Mouse (Mus musculus) forebrain, postnatal 0 days (tissue): ENCODE results near the gene Rbm10. TPM values are rescaled to one million over a fixed set of nuclear protein-coding genes. Genes with fewer than 3 reads are reported as not detected.

Experiments used
- ATAC-seq: fragments of 200-750 bp; cut with Nextera tagmentation; 2 replicates; pipeline ENCODE4 v1.8.0; 2017; ENCODE audit warnings: mild to moderate bottlenecking, moderate library complexity
- DNase-seq: peaks from one replicate; pipeline ENCODE4 v3.0.0-alpha.2; 2015
- H3K27ac ChIP-seq: fragments of 300-500 bp; sonication (generic); 2 replicates; pipeline ENCODE4 v1.5.1; 2014; ENCODE audit warnings: low read depth, mild to moderate bottlenecking, antibody characterized with exemption, low read length, moderate library complexity, mixed read lengths
- H3K27me3 ChIP-seq: fragments of 300-500 bp; sonication (generic); 2 replicates; pipeline ENCODE4 v1.6.1; 2014; ENCODE audit warnings: mild to moderate bottlenecking, low read length, mixed read lengths; ENCODE audit not compliant: insufficient read depth
- H3K36me3 ChIP-seq: fragments of 300-500 bp; sonication (generic); 2 replicates; pipeline ENCODE4 v1.6.1; 2014; ENCODE audit warnings: mild to moderate bottlenecking, moderate library complexity; ENCODE audit not compliant: insufficient read depth
- H3K4me1 ChIP-seq: fragments of 300-500 bp; sonication (generic); 2 replicates; pipeline ENCODE4 v1.6.1; 2014; ENCODE audit warnings: antibody characterized with exemption; ENCODE audit not compliant: insufficient read depth
- H3K4me2 ChIP-seq: fragments of 300-500 bp; sonication (generic); 2 replicates; pipeline ENCODE4 v1.6.1; 2014; ENCODE audit warnings: low read depth, mild to moderate bottlenecking, moderate library complexity
- H3K4me3 ChIP-seq: fragments of 300-500 bp; sonication (generic); 2 replicates; pipeline ENCODE4 v1.5.1; 2014; ENCODE audit warnings: low read depth, low read length, mixed read lengths
- H3K9ac ChIP-seq: fragments of 300-500 bp; sonication (generic); 2 replicates; pipeline ENCODE4 v1.6.1; 2014; ENCODE audit warnings: mild to moderate bottlenecking
- H3K9me3 ChIP-seq: fragments of 300-500 bp; sonication (generic); 2 replicates; pipeline ENCODE4 v1.6.1; 2016; ENCODE audit warnings: low read length
- CTCF ChIP-seq: sonication (generic); IDR thresholded peaks from 2 replicates; pipeline ENCODE4 v1.5.1; 2016; ENCODE audit warnings: antibody characterized with exemption, control low read depth, low read depth
- WGBS: fragments of 180-500 bp; shearing (Covaris S2); extraction: QIAGEN DNeasy Blood & Tissue Kit; methylation state at CpG from one replicate; pipeline ENCODE4 v1.1.7; 2014; 5-methylcytosine and 5-hydroxymethylcytosine counted together
- polyA plus RNA-seq: library from polyadenylated mRNA; unstranded; fragments of >200 nt; fragmentation: Nextera tagmentation; extraction: Ambion mirVana; gene quantifications from 2 replicates; pipeline ENCODE4 v1.2.1, GENCODE M21; 2015
- total RNA-seq: library from RNA; depleted of rRNA; stranded (reverse); fragments of >200 nt; gene quantifications from 2 replicates; pipeline ENCODE4 v1.2.3, GENCODE M21; 2014; rRNA removed

The Rbm10 gene
- total RNA-seq (48.9 and 53.9 TPM in 2 replicates), polyA plus RNA-seq (30.6 and 32.3 TPM in 2 replicates)

GRCm38 (mm10) chrX:20617176-20617902 lies at the start of gene Rbm10, which contains the start of gene Ndufb11:
Gene Rbm10 (plus strand): TSS chrX:20617503.
Gene Ndufb11 (minus strand): TSS chrX:20617619.
- H3K9me3 ChIP-seq, result no peaks in the 10 kb centered on the region
- peaks cover 6% of the 10 kb centered on the region; the same call in 1 of the 2 replicates for H3K36me3 ChIP-seq
- peak within 1 kb of the TSS; percentile 48 for H3K4me2 ChIP-seq
- no peak for TF ChIP-seq CTCF
- ATAC-seq, result peak; percentile 96
- 28% methylated on average over 46 of the region's 49 CpGs for WGBS
- peak within 1 kb of the TSS; percentile 48 for H3K4me3 ChIP-seq
- peak within 1 kb of the TSS; percentile 82 for H3K27ac ChIP-seq
- DNase-seq, result peak; percentile 86
- peak within 1 kb of the TSS; percentile 60 for H3K9ac ChIP-seq
- no peaks in the 10 kb centered on the region for H3K4me1 ChIP-seq
- no peaks in the 10 kb centered on the region for H3K27me3 ChIP-seq

GRCm38 (mm10) chrX:20571024-20571423 lies 46.3 kb upstream of the Rbm10 start:
- H3K4me2 ChIP-seq, result no peak overlapping the region
- 58% methylated on average over 2 of the region's 2 CpGs for WGBS
- DNase-seq, result no peak
- H3K4me1 ChIP-seq, result no peaks in the 10 kb centered on the region
- ATAC-seq, result no peak
- H3K4me3 ChIP-seq, result no peak overlapping the region
- H3K27me3 ChIP-seq, result no peaks in the 10 kb centered on the region
- no peak overlapping the region for H3K9ac ChIP-seq
- H3K27ac ChIP-seq, result no peak overlapping the region
- no peaks in the 10 kb centered on the region for H3K36me3 ChIP-seq
- no peak for TF ChIP-seq CTCF
- no peaks in the 10 kb centered on the region for H3K9me3 ChIP-seq

- H3K9ac ChIP-seq, result no peak overlapping the region
- WGBS, result 77% methylated on average over 9 of the region's 9 CpGs
- no peaks in the 10 kb centered on the region for H3K27me3 ChIP-seq
- no peak for ATAC-seq
- no peak overlapping the region for H3K4me3 ChIP-seq
- DNase-seq, result peak; percentile 6
- H3K36me3 ChIP-seq, result no peaks in the 10 kb centered on the region
- H3K9me3 ChIP-seq, result no peaks in the 10 kb centered on the region
- no peak for TF ChIP-seq CTCF
- H3K27ac ChIP-seq, result no peak overlapping the region
- no peak overlapping the region for H3K4me2 ChIP-seq
- no peaks in the 10 kb centered on the region for H3K4me1 ChIP-seq
Measured at GRCm38 (mm10) chrX:20572683-20573082, 44.6 kb upstream of the Rbm10 start.

DNA sequence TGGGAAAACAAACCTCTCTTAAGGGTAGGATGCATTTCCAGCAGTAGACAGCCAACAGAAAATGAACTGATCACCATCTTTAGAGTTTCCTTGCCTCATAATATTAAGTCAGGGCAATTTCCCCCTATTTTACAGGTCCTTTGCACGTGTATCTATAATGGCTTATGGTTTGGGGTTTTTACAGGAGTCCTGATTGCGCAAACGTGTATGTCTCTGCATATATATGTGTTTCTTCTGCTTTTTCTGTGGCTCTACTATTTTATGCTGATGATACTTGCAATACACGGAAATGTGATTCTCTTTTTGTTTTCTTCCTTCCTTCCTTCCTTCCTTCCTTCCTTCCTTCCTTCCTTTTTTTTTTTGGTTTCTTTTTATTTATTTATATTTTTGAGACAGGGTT lies 43.4 kb upstream of the Rbm10 start:
- TF ChIP-seq CTCF, result no peak
- H3K4me2 ChIP-seq, result no peak overlapping the region
- 86% methylated on average over 4 of the region's 4 CpGs for WGBS

DNA sequence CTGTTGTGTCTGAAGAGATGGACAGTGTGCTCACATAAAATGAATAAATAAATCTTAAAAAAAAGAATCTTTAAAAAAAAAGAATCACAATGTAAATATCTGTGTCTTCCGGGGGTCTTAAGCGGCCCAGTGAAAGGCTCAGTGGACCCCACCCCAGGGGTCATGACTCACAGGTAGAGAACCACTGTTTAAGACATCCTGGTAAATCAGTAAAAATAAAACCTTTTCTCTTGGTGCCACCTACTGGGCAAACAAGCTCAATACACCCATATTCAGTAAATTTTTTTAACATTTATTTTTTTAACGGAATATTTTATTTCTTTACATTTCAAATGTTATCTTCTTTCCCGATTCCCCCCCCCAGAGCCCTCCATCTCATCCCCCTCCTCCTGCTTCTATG lies 29.3 kb upstream of the Rbm10 start:
- TF ChIP-seq CTCF, result 0 out of 2 replicates have a peak, but pooled peaks have one; percentile 35
- 23% methylated on average over 4 of the region's 4 CpGs for WGBS
- DNase-seq, result no peak

More for the DNA sequence above, 43.4 kb upstream of the Rbm10 start:
- H3K36me3 ChIP-seq, result no peaks in the 10 kb centered on the region
- no peak overlapping the region for H3K4me3 ChIP-seq
- no peaks in the 10 kb centered on the region for H3K27me3 ChIP-seq
- no peak overlapping the region for H3K9ac ChIP-seq
- H3K9me3 ChIP-seq, result no peaks in the 10 kb centered on the region
- DNase-seq (no peak), ATAC-seq (no peak)
- H3K27ac ChIP-seq, result no peak overlapping the region
- H3K4me1 ChIP-seq, result no peaks in the 10 kb centered on the region

DNA sequence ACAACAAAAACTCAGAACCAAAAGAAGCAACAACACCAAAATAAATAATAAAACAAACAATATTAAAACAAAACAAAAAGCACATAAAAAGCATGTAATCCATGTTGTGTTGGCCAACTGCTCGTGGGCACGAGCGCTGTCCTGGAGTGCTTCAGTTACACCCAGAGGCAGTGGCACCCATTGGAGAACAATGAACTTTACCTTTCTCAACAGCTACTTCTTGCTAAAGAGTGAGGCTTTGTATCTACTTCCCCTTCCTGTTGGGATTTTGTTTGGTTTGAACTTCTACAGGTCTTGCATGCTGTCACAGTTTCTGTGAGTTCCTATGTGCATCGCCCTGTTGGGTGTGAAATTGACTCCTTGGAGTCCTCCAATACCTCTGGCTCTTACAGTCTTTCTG lies 8.8 kb upstream of the Rbm10 start:
- DNase-seq (no peak), ATAC-seq (no peak)
- no peaks in the 10 kb centered on the region for H3K4me1 ChIP-seq
- WGBS, result 84% methylated on average over 4 of the region's 4 CpGs
- no peaks in the 10 kb centered on the region for H3K9me3 ChIP-seq
- no peaks in the 10 kb centered on the region for H3K27me3 ChIP-seq
- no peak overlapping the region for H3K4me3 ChIP-seq
- H3K4me2 ChIP-seq, result no peak overlapping the region
- no peak overlapping the region for H3K27ac ChIP-seq
- no peaks in the 10 kb centered on the region for H3K36me3 ChIP-seq
- no peak for TF ChIP-seq CTCF
- no peak overlapping the region for H3K9ac ChIP-seq

More for the DNA sequence above, 29.3 kb upstream of the Rbm10 start:
- no peaks in the 10 kb centered on the region for H3K4me1 ChIP-seq
- no peak overlapping the region for H3K4me3 ChIP-seq
- H3K4me2 ChIP-seq, result no peak overlapping the region
- H3K27ac ChIP-seq, result no peak overlapping the region
- H3K27me3 ChIP-seq, result no peaks in the 10 kb centered on the region
- H3K9ac ChIP-seq, result no peak overlapping the region
- H3K36me3 ChIP-seq, result no peaks in the 10 kb centered on the region
- no peak for ATAC-seq
- no peaks in the 10 kb centered on the region for H3K9me3 ChIP-seq

DNA sequence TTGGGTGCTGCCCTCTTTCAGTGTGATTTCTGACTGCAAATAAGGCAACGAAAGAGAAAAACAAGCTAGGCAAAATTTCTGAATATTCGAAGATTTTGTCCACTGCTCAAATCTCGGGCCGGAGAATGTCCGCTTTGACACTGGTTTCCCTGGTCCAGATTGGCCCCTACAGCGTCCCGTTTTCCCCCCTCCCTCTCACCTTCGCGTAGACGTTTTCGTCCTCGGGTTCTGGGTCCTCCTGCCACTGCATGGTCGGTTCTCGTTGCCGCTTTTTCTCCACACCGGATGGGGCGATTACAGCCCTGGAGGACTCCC lies 485 bp upstream of the Rbm10 start:
- no peaks in the 10 kb centered on the region for H3K27me3 ChIP-seq
- no peaks in the 10 kb centered on the region for H3K9me3 ChIP-seq
- H3K4me2 ChIP-seq, result peak overlapping the region; percentile 48
- WGBS, result 32% methylated on average over 17 of the region's 17 CpGs
- peaks cover 5% of the 10 kb centered on the region; the same call in 1 of the 2 replicates for H3K36me3 ChIP-seq
- no peak for DNase-seq
- peak overlapping the region; percentile 82 for H3K27ac ChIP-seq
- H3K4me1 ChIP-seq, result no peaks in the 10 kb centered on the region
- TF ChIP-seq CTCF, result no peak
- peak overlapping the region; percentile 48 for H3K4me3 ChIP-seq
- peak; percentile 25 for ATAC-seq
- H3K9ac ChIP-seq, result peak overlapping the region; percentile 60
